Mouse (Mus musculus) spleen, adult 2 months (tissue): ENCODE data around the gene Adgrd1. TPM values are rescaled to one million over a fixed set of nuclear protein-coding genes. Genes with fewer than 3 reads are reported as not detected.

Experiments
- DNase-seq, 2 experiments: peaks; one replicate each; pipeline versions ENCODE4 v3.0.0 to v3.0.0-alpha.2; 2012 to 2021; ENCODE audit warnings: low spot score in 2 of 2, low read depth in 1 of 2
- H3K27ac ChIP-seq: fragments of 200-500 bp; 2 replicates; pipeline ENCODE4 v1.5.1; 2012; ENCODE audit warnings: low read length, inconsistent platforms; ENCODE audit not compliant: insufficient read depth
- H3K27me3 ChIP-seq: fragments of 200-500 bp; 2 replicates; pipeline ENCODE4 v1.6.1; 2012; ENCODE audit warnings: mild to moderate bottlenecking, moderate library complexity, low read length, inconsistent platforms; ENCODE audit not compliant: control insufficient read depth, insufficient read depth
- H3K36me3 ChIP-seq: fragments of 200-500 bp; 2 replicates; pipeline ENCODE4 v1.6.1; 2012; ENCODE audit warnings: mild to moderate bottlenecking, low read length, inconsistent platforms; ENCODE audit not compliant: control insufficient read depth, insufficient read depth
- H3K4me1 ChIP-seq: fragments of 200-500 bp; 2 replicates; pipeline ENCODE4 v1.6.1; 2011; ENCODE audit warnings: inconsistent platforms; ENCODE audit not compliant: control insufficient read depth, insufficient read depth, insufficient read length
- H3K4me3 ChIP-seq: fragments of 200-500 bp; 2 replicates; pipeline ENCODE4 v1.5.1; 2011; ENCODE audit warnings: mild to moderate bottlenecking, inconsistent platforms; ENCODE audit not compliant: insufficient read depth, insufficient read length; ENCODE audit errors: extremely low read depth
- CTCF ChIP-seq: fragments of 200-500 bp; IDR thresholded peaks from 2 replicates; pipeline ENCODE4 v1.5.1; 2011; ENCODE audit warnings: mild to moderate bottlenecking, inconsistent platforms; ENCODE audit not compliant: insufficient read depth, insufficient read length, insufficient replicate concordance; ENCODE audit errors: extremely low read depth
- POLR2A ChIP-seq: fragments of 200-500 bp; IDR thresholded peaks from 2 replicates; pipeline ENCODE4 v1.6.1; 2011; ENCODE audit warnings: low read depth, low read length, inconsistent platforms
- WGBS: fragments of 180-500 bp; shearing (Covaris S2); methylation state at CpG from one replicate; pipeline ENCODE4 v1.1.7; 2018; 5-methylcytosine and 5-hydroxymethylcytosine counted together
- polyA plus RNA-seq: library from polyadenylated mRNA; depleted of rRNA; stranded (reverse); fragments of >200 nt; gene quantifications from 2 replicates; pipeline ENCODE4 v1.2.3, GENCODE M21; 2012

Gene Adgrd1
- polyA plus RNA-seq, 1 experiment = 1.2 TPM

DNA sequence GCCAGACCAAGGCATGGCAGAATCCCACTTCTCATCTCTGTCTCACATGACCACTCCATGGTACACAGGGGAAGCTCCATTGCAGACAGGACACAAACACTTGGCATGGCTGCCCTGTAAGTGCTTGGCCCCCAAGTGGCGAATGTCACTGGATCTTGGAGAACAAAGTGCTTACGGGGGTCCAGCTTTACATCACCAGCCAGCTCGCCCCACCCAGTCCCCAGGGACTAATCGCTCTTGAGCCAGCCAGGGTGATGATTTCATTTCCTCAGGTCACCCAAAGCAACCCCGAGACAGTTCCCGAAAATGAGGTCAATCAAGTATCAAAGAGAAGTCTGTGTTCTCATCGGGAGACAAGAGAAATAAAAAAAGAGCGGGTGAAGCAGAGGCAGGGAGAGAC is 33.8 kb downstream of the Adgrd1 start:
- WGBS = 88% methylated on average over 8 of the region's 8 CpGs
- no peaks in the 10 kb centered on the region for H3K36me3 ChIP-seq
- no peak overlapping the region for H3K4me3 ChIP-seq
- H3K27ac ChIP-seq = no peak overlapping the region
- DNase-seq = no peak
- H3K27me3 ChIP-seq = no peaks in the 10 kb centered on the region
- TF ChIP-seq CTCF = no peak
- H3K4me1 ChIP-seq = no peaks in the 10 kb centered on the region

- Histone ChIP-seq H3K36me3 (no peaks in the 10 kb centered on the region), H3K4me1 (no peaks in the 10 kb centered on the region)
- 90% methylated on average over 5 of the region's 5 CpGs for WGBS
Observed at GRCm38 (mm10) chr5:129137405-129137804, 40.9 kb downstream of the Adgrd1 start.

GRCm38 (mm10) chr5:129138576-129138975 is 42.0 kb downstream of the Adgrd1 start:
- Histone ChIP-seq H3K36me3 (no peaks in the 10 kb centered on the region), H3K4me1 (no peaks in the 10 kb centered on the region), H3K27ac (no peak overlapping the region), H3K27me3 (no peaks in the 10 kb centered on the region), H3K4me3 (no peak overlapping the region)
- WGBS = 90% methylated on average over 15 of the region's 15 CpGs
- DNase-seq = no peak
- TF ChIP-seq CTCF (no peak), POLR2A (no peak)

More at GRCm38 (mm10) chr5:129137405-129137804, 40.9 kb downstream of the Adgrd1 start:
- Histone ChIP-seq H3K4me3 (no peak overlapping the region), H3K27ac (no peak overlapping the region), H3K27me3 (no peaks in the 10 kb centered on the region)
- no peak for DNase-seq
- TF ChIP-seq POLR2A = no peak
- TF ChIP-seq CTCF = no peak

GRCm38 (mm10) chr5:129142801-129143200 is 46.3 kb downstream of the Adgrd1 start:
- Histone ChIP-seq H3K4me1 (no peaks in the 10 kb centered on the region), H3K27me3 (no peaks in the 10 kb centered on the region), H3K27ac (no peak overlapping the region), H3K36me3 (no peaks in the 10 kb centered on the region), H3K4me3 (no peak overlapping the region)
- no peak for DNase-seq
- TF ChIP-seq CTCF (no peak), POLR2A (no peak)
- WGBS = 32% methylated on average over 5 of the region's 5 CpGs

DNA sequence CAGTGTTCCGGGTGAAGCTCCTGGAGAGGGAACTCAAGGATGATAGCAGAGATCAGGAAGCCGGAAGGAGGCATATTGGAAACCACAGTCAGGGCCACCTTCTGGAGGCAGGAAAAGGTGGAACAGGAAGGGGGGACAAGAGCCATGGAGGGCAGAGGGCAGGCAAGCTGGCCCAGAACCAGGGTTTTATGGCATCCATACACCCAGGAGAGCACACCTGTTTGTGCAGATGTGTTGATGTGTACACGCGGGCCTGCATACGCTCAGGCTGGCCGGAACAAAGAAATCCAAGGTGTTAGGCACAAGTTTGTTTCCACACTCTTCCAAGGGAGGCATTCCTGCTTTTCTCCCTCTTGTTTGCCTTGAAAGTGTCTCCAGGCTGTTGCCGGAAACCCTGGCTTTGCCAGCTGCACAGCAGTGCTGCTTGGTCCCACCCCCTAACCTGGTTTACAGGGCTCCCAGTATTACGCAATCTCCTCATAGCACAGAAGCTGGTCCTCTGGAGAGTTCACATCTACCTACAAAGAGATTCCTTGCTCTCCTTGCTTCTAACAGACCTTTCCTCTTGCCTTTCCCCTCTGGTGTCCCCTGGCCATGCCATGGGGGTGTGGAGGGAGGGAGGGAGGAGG is 48.9 kb downstream of the Adgrd1 start:
- Histone ChIP-seq H3K4me3 (no peak overlapping the region), H3K36me3 (no peaks in the 10 kb centered on the region), H3K4me1 (no peaks in the 10 kb centered on the region), H3K27me3 (no peaks in the 10 kb centered on the region), H3K27ac (no peak overlapping the region)
- WGBS = 87% methylated on average over 8 of the region's 8 CpGs
- TF ChIP-seq POLR2A (no peak), CTCF (no peak)
- DNase-seq = no peak

DNA sequence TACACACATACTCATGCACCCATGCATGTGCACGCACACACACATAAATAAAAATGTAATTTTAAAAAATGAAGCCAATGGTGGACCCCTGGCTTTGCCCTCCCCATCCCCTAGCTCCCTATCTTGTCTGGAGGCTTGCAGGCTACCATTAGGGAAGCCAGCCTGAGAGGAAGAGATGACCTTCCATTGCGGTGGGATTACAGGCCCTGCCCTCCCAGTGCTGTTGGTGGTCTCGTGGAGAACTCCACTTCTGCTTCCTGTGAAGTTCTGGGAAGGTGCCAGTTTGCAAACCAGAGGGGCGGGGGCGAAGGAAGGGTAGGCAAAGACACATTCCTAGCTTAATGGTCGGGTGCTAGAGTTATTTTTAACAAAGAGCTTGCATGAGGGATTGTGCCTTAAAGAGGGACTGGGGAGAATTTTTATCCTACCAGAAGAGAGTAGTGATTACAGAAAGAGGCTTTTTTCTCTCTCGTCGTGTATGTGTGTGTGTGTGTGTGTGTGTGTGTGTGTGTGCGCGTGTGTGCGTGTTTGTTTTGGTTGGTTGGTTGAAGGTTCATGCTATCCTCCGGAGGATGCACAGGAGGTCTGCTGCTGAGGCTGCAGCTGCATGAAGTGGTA is 50.5 kb downstream of the Adgrd1 start:
- H3K4me1 ChIP-seq = no peaks in the 10 kb centered on the region
- no peak overlapping the region for H3K27ac ChIP-seq
- no peaks in the 10 kb centered on the region for H3K27me3 ChIP-seq
- TF ChIP-seq POLR2A (no peak), CTCF (no peak)
- 55% methylated on average over 12 of the region's 12 CpGs for WGBS
- no peaks in the 10 kb centered on the region for H3K36me3 ChIP-seq
- no peak overlapping the region for H3K4me3 ChIP-seq
- no peak for DNase-seq

- 78% methylated on average over 9 of the region's 9 CpGs for WGBS
- DNase-seq = no peak
- Histone ChIP-seq H3K36me3 (no peaks in the 10 kb centered on the region), H3K27me3 (no peaks in the 10 kb centered on the region), H3K4me1 (no peaks in the 10 kb centered on the region), H3K4me3 (no peak overlapping the region), H3K27ac (no peak overlapping the region)
- TF ChIP-seq CTCF = no peak
- TF ChIP-seq POLR2A = no peak
Observed at GRCm38 (mm10) chr5:129148485-129148884, 51.9 kb downstream of the Adgrd1 start.
